Mouse (Mus musculus) frontal cortex, adult (tissue): ENCODE results near the gene Rerg.
"Not testable (repeated sequence)": the region's sequence is repeated elsewhere in the genome, so short reads cannot be mapped to it uniquely, and the experiment has no call there.

ENCODE experiments used
- ATAC-seq: cut with Nextera tagmentation; 2 replicates; pipeline ENCODE4 v1.9.2; 2017; ENCODE audit warnings: mild to moderate bottlenecking, moderate library complexity, mixed read lengths; ENCODE audit not compliant: low TSS enrichment

Gene Rerg

DNA sequence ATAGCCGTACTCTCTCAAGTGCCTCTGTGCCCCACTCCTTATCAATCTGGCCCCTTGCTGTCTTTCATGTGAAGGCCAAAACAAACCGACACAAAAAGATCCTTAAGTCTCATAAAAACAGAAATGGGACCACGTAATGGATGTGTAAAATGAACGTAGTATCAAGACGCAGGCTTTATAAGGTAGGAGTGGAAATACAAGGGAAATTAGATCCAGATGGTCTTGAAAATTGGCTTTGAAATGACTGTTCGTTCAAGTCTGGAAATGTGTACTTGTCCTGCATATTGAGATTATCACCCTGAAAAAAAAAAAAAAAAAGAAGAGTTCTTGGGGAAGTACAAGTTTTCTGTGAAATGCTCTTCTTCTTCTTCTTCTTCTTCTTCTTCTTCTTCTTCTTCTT lies 90.6 kb downstream of the Rerg start:
- ATAC-seq = no peak

GRCm38 (mm10) chr6:137076731-137077130 lies 93.6 kb downstream of the Rerg start:
- no peak for ATAC-seq

GRCm38 (mm10) chr6:137076225-137076624 lies 94.1 kb downstream of the Rerg start:
- ATAC-seq = no peak

DNA sequence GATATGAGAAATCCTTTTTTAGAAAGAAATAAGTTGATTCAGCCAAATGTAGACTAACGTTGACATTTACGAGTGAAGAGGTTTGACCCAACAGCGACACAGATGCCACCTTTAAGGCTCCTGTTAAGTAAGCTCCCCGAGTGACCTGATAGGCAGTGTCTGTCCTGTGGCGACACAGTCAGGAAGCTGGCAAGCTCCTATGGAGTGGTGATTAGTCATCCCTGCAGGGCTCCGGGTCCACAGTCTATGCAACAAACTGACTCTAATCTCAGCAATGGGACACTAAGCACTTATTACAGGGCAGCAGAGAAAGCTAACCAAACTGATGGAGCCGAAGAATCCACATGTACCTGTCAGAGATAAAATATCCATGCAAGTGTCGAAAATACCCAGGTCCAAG lies 98.0 kb downstream of the Rerg start:
- ATAC-seq = no peak

DNA sequence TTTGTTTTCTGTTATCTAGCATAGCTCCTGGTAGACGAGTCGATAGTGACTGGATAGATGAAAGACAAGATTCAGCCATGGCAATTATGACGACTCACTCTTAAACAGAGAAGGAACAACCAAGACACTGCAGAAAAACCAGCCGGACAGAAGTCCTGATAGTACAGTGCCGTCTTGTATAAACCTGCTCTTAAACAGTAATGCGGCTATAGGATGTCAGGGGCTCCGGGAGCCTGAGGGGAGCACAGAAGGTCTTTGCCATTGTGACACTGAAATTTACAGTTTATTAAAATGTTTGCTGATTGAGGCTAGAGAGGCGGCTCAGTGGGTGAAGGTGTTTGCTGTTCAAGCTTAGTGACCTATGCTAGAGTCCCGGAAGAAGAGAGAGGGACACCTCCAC lies 98.8 kb downstream of the Rerg start:
- no peak for ATAC-seq

GRCm38 (mm10) chr6:137065506-137065905 lies 104.8 kb downstream of the Rerg start:
- no peak for ATAC-seq

- ATAC-seq = no peak
These were observed 105.5 kb downstream of the Rerg start for GRCm38 (mm10) chr6:137064786-137065185.

- no peak for ATAC-seq
These were observed 106.9 kb downstream of the Rerg start for GRCm38 (mm10) chr6:137063239-137063940.

GRCm38 (mm10) chr6:137061880-137062531 lies 108.3 kb downstream of the Rerg start:
- ATAC-seq = no peak

- no peak for ATAC-seq
These were observed 109.7 kb downstream of the Rerg start for GRCm38 (mm10) chr6:137060595-137060994.

DNA sequence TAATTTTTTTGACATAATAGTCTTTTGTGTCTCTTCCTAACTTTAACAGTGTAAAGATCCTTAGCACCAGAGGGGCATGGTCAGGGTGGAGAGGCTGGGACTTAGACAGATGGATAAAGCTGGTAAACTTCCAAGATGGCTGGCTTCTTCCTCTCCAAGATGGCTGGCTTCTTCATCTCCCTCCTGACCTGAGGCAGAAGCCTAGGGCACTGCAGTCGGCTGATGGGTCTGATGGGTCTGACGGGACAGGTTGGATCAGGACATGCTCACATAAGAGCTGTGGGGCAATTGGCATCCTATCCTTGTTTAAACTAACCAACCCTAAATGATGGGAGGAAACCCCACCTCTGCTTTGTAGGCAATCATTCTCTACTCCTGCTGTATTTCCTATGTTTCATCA lies 112.0 kb downstream of the Rerg start:
- no peak for ATAC-seq

DNA sequence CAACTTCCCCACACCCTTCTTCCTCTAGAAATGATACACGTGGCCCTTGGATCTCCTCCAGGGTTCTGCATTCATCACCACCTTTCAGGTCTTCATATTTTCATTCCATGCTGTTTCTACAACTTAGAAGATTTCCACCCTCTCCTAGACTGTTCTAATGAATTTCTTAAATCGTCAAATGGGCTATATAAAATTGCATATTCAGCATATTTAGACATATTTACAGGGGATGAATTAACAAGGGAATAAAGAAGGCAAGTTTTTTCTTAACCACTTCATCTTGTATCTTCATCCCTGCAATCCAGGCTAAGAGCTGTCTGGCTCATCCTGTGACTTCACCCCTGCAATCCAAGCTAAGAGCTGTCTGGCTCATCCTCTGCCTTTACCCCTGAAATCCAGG lies 116.2 kb downstream of the Rerg start:
- no peak for ATAC-seq

- peak; percentile 59; the same call in 1 of the 2 replicates for ATAC-seq
These were observed 116.8 kb downstream of the Rerg start for GRCm38 (mm10) chr6:137053464-137053863.

GRCm38 (mm10) chr6:137053006-137053405 lies 117.3 kb downstream of the Rerg start:
- ATAC-seq = no peak

- ATAC-seq = no peak
These were observed 123.3 kb downstream of the Rerg start for GRCm38 (mm10) chr6:137047036-137047435.

- ATAC-seq = 0 out of 2 replicates have a peak, but pooled peaks have one; percentile 38
These were observed 125.2 kb downstream of the Rerg start for GRCm38 (mm10) chr6:137045011-137045504.

- ATAC-seq = not testable (repeated sequence)
These were observed 134.5 kb downstream of the Rerg start for GRCm38 (mm10) chr6:137035611-137036395.

GRCm38 (mm10) chr6:137030611-137031097 lies 139.6 kb downstream of the Rerg start:
- ATAC-seq = no peak

DNA sequence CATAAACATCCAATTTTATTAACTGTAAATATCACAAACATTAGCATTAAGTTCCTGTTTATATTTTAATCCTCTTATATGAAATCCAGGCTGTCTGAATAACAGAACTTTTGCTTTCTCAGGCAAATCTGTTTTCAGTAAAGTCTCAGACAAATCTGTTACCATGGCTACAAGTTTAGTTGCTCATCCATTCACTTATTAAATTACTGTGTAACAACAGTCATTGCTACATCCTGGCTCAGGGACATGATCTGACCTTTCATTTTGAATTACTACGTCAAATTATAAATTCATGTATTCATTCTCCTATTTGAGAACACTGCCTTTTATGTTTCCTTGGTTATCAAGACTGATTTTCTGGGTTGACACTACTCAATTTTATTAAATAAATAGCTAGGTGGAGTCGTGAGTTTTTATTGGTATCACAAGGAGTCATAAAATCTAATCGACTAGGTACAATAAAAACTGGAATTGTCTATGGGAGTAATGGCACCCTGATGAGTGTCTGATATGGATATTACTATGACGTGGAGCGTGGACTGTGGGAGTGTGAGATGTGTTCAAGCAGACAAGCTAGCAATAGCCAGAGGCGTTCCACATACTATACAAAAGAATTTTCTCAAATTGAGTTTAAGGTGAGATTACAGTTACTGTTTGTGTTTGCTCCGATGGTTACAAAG lies 140.2 kb downstream of the Rerg start:
- ATAC-seq = no peak

- ATAC-seq = peak; percentile 52; the same call in 1 of the 2 replicates
These were observed 144.8 kb downstream of the Rerg start for GRCm38 (mm10) chr6:137025461-137025860.

GRCm38 (mm10) chr6:137024541-137024940 lies 145.8 kb downstream of the Rerg start:
- no peak for ATAC-seq
